Mouse (Mus musculus) liver, postnatal 0 days (tissue): ENCODE measurements around the gene Tgfb3. TPM values are rescaled to one million over a fixed set of nuclear protein-coding genes. Genes with fewer than 3 reads are reported as not detected.

Source experiments
- ATAC-seq: fragments of 200-750 bp; cut with Nextera tagmentation; 2 replicates; pipeline ENCODE4 v1.8.0; 2017; ENCODE audit warnings: mild to moderate bottlenecking, moderate library complexity
- DNase-seq: peaks from one replicate; pipeline ENCODE4 v3.0.0-alpha.2; 2016
- H3K27ac ChIP-seq: fragments of 300-500 bp; sonication (generic); 2 replicates; pipeline ENCODE4 v1.5.1; 2014; ENCODE audit warnings: antibody characterized with exemption, moderate library complexity, mild to moderate bottlenecking, low read depth
- H3K27me3 ChIP-seq: fragments of 300-500 bp; sonication (generic); 2 replicates; pipeline ENCODE4 v1.6.1; 2014; ENCODE audit warnings: low read length, control low read depth, mixed read lengths; ENCODE audit not compliant: insufficient read depth
- H3K36me3 ChIP-seq: fragments of 300-500 bp; sonication (generic); replicated peaks from 2 replicates; pipeline ENCODE4 v1.6.1; 2014; ENCODE audit warnings: mild to moderate bottlenecking, control low read depth, low read length, moderate library complexity, mixed read lengths; ENCODE audit not compliant: insufficient read depth
- H3K4me1 ChIP-seq: fragments of 300-500 bp; sonication (generic); 2 replicates; pipeline ENCODE4 v1.6.1; 2014; ENCODE audit warnings: antibody characterized with exemption, mild to moderate bottlenecking, control low read depth; ENCODE audit not compliant: insufficient read depth
- H3K4me2 ChIP-seq: fragments of 300-500 bp; sonication (generic); 2 replicates; pipeline ENCODE4 v1.6.1; 2014; ENCODE audit warnings: low read depth, mild to moderate bottlenecking, low read length, moderate library complexity, mixed read lengths
- H3K4me3 ChIP-seq: fragments of 300-500 bp; sonication (generic); 2 replicates; pipeline ENCODE4 v1.5.1; 2014; ENCODE audit warnings: low read depth, low read length
- H3K9ac ChIP-seq: fragments of 300-500 bp; sonication (generic); replicated peaks from 2 replicates; pipeline ENCODE4 v1.6.1; 2014; ENCODE audit warnings: mild to moderate bottlenecking, moderate library complexity
- H3K9me3 ChIP-seq: fragments of 300-500 bp; sonication (generic); 2 replicates; pipeline ENCODE4 v1.6.1; 2016; ENCODE audit warnings: mild to moderate bottlenecking, control low read depth, low read length, mixed read lengths
- CTCF ChIP-seq: sonication (generic); IDR thresholded peaks from 2 replicates; pipeline ENCODE4 v1.5.1; 2016; ENCODE audit warnings: antibody characterized with exemption, low read depth
- EP300 ChIP-seq: IDR thresholded peaks from 2 replicates; pipeline ENCODE4 v1.6.1; 2016; ENCODE audit warnings: antibody characterized with exemption, low read depth, mild to moderate bottlenecking
- WGBS: fragments of 180-500 bp; shearing (Covaris S2); extraction: QIAGEN DNeasy Blood & Tissue Kit; methylation state at CpG from one replicate; pipeline ENCODE4 v1.1.7; 2014; ENCODE audit not compliant: insufficient replicate concordance; 5-methylcytosine and 5-hydroxymethylcytosine counted together
- polyA plus RNA-seq: library from polyadenylated mRNA; unstranded; fragments of >200 nt; fragmentation: Nextera tagmentation; extraction: Ambion mirVana; gene quantifications from 2 replicates; pipeline ENCODE4 v1.2.1, GENCODE M21; 2015

Gene Tgfb3
- polyA plus RNA-seq, 1 experiment from 2014 or later = 1.2 TPM

GRCm38 (mm10) chr12:86107645-86108044 is 28.8 kb upstream of the Tgfb3 start:
- no peak overlapping the region for H3K4me3 ChIP-seq
- WGBS = 69% methylated on average over 7 of the region's 7 CpGs

GRCm38 (mm10) chr12:86106086-86106485 is 27.2 kb upstream of the Tgfb3 start:
- 87% methylated on average over 9 of the region's 9 CpGs for whole genome bisulfite sequencing
- H3K4me2 ChIP-seq = no peak overlapping the region
- H3K4me1 ChIP-seq = no peaks in the 10 kb centered on the region; the same call in 1 of the 2 replicates
- no peak overlapping the region for H3K27ac ChIP-seq
- DNase-seq = no peak
- no peaks in the 10 kb centered on the region for H3K36me3 ChIP-seq
- no peak overlapping the region for H3K4me3 ChIP-seq
- H3K9me3 ChIP-seq = no peaks in the 10 kb centered on the region
- no peak overlapping the region for H3K9ac ChIP-seq
- no peak for ATAC-seq
- H3K27me3 ChIP-seq = no peaks in the 10 kb centered on the region
- TF ChIP-seq CTCF (no peak), EP300 (no peak)

More at GRCm38 (mm10) chr12:86107645-86108044, 28.8 kb upstream of the Tgfb3 start:
- Histone ChIP-seq H3K27me3 (no peaks in the 10 kb centered on the region), H3K36me3 (no peaks in the 10 kb centered on the region), H3K9ac (no peak overlapping the region), H3K27ac (no peak overlapping the region), H3K4me2 (no peak overlapping the region), H3K4me1 (no peaks in the 10 kb centered on the region; the same call in 1 of the 2 replicates), H3K9me3 (no peaks in the 10 kb centered on the region)
- DNase-seq (no peak), ATAC-seq (no peak)
- TF ChIP-seq EP300 = no peak
- TF ChIP-seq CTCF = no peak

GRCm38 (mm10) chr12:86105546-86105945 is 26.7 kb upstream of the Tgfb3 start:
- Histone ChIP-seq H3K4me2 (no peak overlapping the region), H3K36me3 (no peaks in the 10 kb centered on the region), H3K27me3 (no peaks in the 10 kb centered on the region), H3K9ac (no peak overlapping the region), H3K9me3 (no peaks in the 10 kb centered on the region), H3K27ac (no peak overlapping the region), H3K4me3 (no peak overlapping the region), H3K4me1 (no peaks in the 10 kb centered on the region; the same call in 1 of the 2 replicates)
- ATAC-seq (no peak), DNase-seq (no peak)
- TF ChIP-seq CTCF = no peak
- TF ChIP-seq EP300 = no peak
- WGBS = 78% methylated on average over 7 of the region's 10 CpGs

GRCm38 (mm10) chr12:86104297-86104696 is 25.5 kb upstream of the Tgfb3 start:
- Histone ChIP-seq H3K4me3 (no peak overlapping the region), H3K27ac (no peak overlapping the region), H3K36me3 (no peaks in the 10 kb centered on the region), H3K9ac (no peak overlapping the region), H3K4me2 (no peak overlapping the region), H3K4me1 (no peaks in the 10 kb centered on the region; the same call in 1 of the 2 replicates), H3K9me3 (no peaks in the 10 kb centered on the region), H3K27me3 (no peaks in the 10 kb centered on the region)
- ATAC-seq = no peak
- no peak for TF ChIP-seq EP300
- no peak for TF ChIP-seq CTCF
- no peak for DNase-seq
- WGBS = 70% methylated on average over 11 of the region's 11 CpGs

- no peak overlapping the region for H3K4me3 ChIP-seq
- H3K36me3 ChIP-seq = no peaks in the 10 kb centered on the region
- H3K9me3 ChIP-seq = no peaks in the 10 kb centered on the region
- no peak overlapping the region for H3K27ac ChIP-seq
- DNase-seq (no peak), ATAC-seq (no peak)
- H3K4me1 ChIP-seq = no peaks in the 10 kb centered on the region; the same call in 1 of the 2 replicates
- no peak overlapping the region; the same call in 1 of the 2 replicates for H3K4me2 ChIP-seq
- WGBS = 47% methylated on average over 8 of the region's 8 CpGs
- TF ChIP-seq CTCF (no peak), EP300 (no peak)
- H3K27me3 ChIP-seq = no peaks in the 10 kb centered on the region
- no peak overlapping the region for H3K9ac ChIP-seq
These were observed 25.0 kb upstream of the Tgfb3 start for GRCm38 (mm10) chr12:86103852-86104251.

GRCm38 (mm10) chr12:86103391-86103790 is 24.6 kb upstream of the Tgfb3 start:
- 76% methylated on average over 11 of the region's 11 CpGs for WGBS
- Histone ChIP-seq H3K9me3 (no peaks in the 10 kb centered on the region), H3K4me2 (no peak overlapping the region), H3K9ac (no peak overlapping the region), H3K4me3 (no peak overlapping the region), H3K27me3 (no peaks in the 10 kb centered on the region), H3K27ac (no peak overlapping the region), H3K36me3 (no peaks in the 10 kb centered on the region), H3K4me1 (no peaks in the 10 kb centered on the region; the same call in 1 of the 2 replicates)
- TF ChIP-seq CTCF (no peak), EP300 (no peak)
- no peak for ATAC-seq
- no peak for DNase-seq

GRCm38 (mm10) chr12:86102686-86103085 is 23.8 kb upstream of the Tgfb3 start:
- Histone ChIP-seq H3K4me1 (no peaks in the 10 kb centered on the region; the same call in 1 of the 2 replicates), H3K9me3 (no peaks in the 10 kb centered on the region), H3K27ac (no peak overlapping the region), H3K9ac (no peak overlapping the region), H3K4me2 (no peak overlapping the region), H3K27me3 (no peaks in the 10 kb centered on the region), H3K36me3 (no peaks in the 10 kb centered on the region), H3K4me3 (no peak overlapping the region)
- TF ChIP-seq EP300 = no peak
- no peak for TF ChIP-seq CTCF
- ATAC-seq (no peak), DNase-seq (no peak)
- WGBS = 79% methylated on average over 8 of the region's 8 CpGs
